Mouse (Mus musculus) midbrain, embryonic 16.5 days (tissue): ENCODE measurements around the gene Gm3336. TPM values are rescaled to one million over a fixed set of nuclear protein-coding genes. Genes with fewer than 3 reads are reported as not detected.

Experiments
- ATAC-seq: fragments of 200-750 bp; cut with Nextera tagmentation; 2 replicates; pipeline ENCODE4 v1.8.0; 2017; ENCODE audit warnings: moderate TSS enrichment
- H3K27ac ChIP-seq: fragments of 300-500 bp; sonication (generic); 2 replicates; pipeline ENCODE4 v1.5.1; 2014; ENCODE audit warnings: mild to moderate bottlenecking, low read length, mixed read lengths
- H3K27me3 ChIP-seq: fragments of 300-500 bp; sonication (generic); 2 replicates; pipeline ENCODE4 v1.6.1; 2014; ENCODE audit warnings: low read depth, low read length, mixed read lengths; ENCODE audit not compliant: control insufficient read depth, insufficient read depth
- H3K36me3 ChIP-seq: fragments of 300-500 bp; sonication (generic); 2 replicates; pipeline ENCODE4 v1.6.1; 2014; ENCODE audit warnings: mild to moderate bottlenecking, low read length, moderate library complexity, mixed read lengths; ENCODE audit not compliant: control insufficient read depth, insufficient read depth
- H3K4me1 ChIP-seq: fragments of 300-500 bp; sonication (generic); 2 replicates; pipeline ENCODE4 v1.6.1; 2014; ENCODE audit warnings: mild to moderate bottlenecking, low read length, mixed read lengths; ENCODE audit not compliant: control insufficient read depth, insufficient read depth
- H3K4me2 ChIP-seq: fragments of 300-500 bp; sonication (generic); 2 replicates; pipeline ENCODE4 v1.6.1; 2014; ENCODE audit warnings: mild to moderate bottlenecking, low read length, mixed read lengths
- H3K4me3 ChIP-seq: fragments of 300-500 bp; sonication (generic); 2 replicates; pipeline ENCODE4 v1.5.1; 2014; ENCODE audit warnings: low read depth, mild to moderate bottlenecking, low read length, moderate library complexity, mixed read lengths
- H3K9ac ChIP-seq: fragments of 300-500 bp; sonication (generic); 2 replicates; pipeline ENCODE4 v1.6.1; 2014; ENCODE audit warnings: low read depth, low read length, mixed read lengths
- H3K9me3 ChIP-seq: fragments of 300-500 bp; sonication (generic); replicated peaks from 2 replicates; pipeline ENCODE4 v1.6.1; 2014; ENCODE audit warnings: mild to moderate bottlenecking, low read length, mixed read lengths; ENCODE audit not compliant: control insufficient read depth, poor library complexity, severe bottlenecking
- WGBS: fragments of 180-500 bp; shearing (Covaris S2); extraction: QIAGEN DNeasy Blood & Tissue Kit; methylation state at CpG from one replicate; pipeline ENCODE4 v1.1.7; 2014; 5-methylcytosine and 5-hydroxymethylcytosine counted together
- polyA plus RNA-seq: library from polyadenylated mRNA; unstranded; fragments of >200 nt; fragmentation: Nextera tagmentation; extraction: Ambion mirVana; gene quantifications from 2 replicates; pipeline ENCODE4 v1.2.1, GENCODE M21; 2015

Gene Gm3336
- polyA plus RNA-seq, 1 experiment from 2014 or later: not detected

- WGBS: 11% methylated on average over 49 of the region's 50 CpGs
- peaks cover 19% of the 10 kb centered on the region for H3K4me1 ChIP-seq
- no peaks in the 10 kb centered on the region for H3K27me3 ChIP-seq
- peak; percentile 63 for ATAC-seq
- H3K4me2 ChIP-seq: peak overlapping the region; percentile 88
- H3K4me3 ChIP-seq: peak overlapping the region; percentile 87
- peak overlapping the region; percentile 96 for H3K27ac ChIP-seq
- H3K9me3 ChIP-seq: no peaks in the 10 kb centered on the region
- peak overlapping the region; percentile 88 for H3K9ac ChIP-seq
- peaks cover 18% of the 10 kb centered on the region for H3K36me3 ChIP-seq
These were observed 36.7 kb downstream of the Gm3336 start for GRCm38 (mm10) chr8:70754871-70755660.

DNA sequence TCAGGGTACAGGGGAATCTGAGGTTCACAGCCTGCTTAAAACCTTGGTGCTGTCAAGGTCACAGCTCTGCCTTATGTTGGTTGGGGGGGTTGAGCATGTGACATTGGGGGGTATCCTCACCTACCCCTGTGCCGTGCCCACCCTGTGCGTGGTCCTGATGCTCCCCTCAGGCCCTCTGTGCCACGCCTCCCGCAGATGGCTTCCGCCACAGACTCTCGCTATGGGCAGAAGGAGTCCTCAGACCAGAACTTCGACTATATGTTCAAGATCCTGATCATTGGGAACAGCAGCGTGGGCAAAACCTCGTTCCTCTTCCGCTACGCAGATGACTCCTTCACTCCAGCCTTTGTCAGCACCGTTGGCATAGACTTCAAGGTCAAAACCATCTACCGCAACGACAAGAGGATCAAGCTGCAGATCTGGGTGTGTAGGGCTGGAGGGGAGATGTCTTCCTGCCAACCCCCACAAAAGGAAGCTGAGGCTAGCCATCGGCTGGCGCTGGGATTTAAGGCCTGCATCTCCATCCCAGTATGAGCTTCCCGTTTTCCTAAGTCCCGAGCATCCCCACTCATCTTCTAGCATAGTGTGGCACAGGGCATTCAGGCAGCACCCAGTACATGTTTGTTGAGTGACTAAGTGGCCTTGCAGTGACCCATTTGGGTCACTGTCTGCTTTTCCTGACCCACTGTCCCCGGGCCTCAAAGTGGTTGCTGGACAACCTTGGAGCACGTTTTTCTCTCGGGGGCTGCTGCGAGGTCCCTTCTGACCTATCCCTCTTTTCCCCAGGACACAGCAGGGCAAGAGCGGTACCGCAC, 37.5 kb downstream of the Gm3336 start:
- no peak for ATAC-seq
- H3K27ac ChIP-seq: peak overlapping the region; percentile 96; the same call in 1 of the 2 replicates

GRCm38 (mm10) chr8:70756476-70757040, 38.2 kb downstream of the Gm3336 start:
- Histone ChIP-seq H3K36me3 (peaks cover 18% of the 10 kb centered on the region), H3K9ac (no peak overlapping the region), H3K4me1 (peaks cover 26% of the 10 kb centered on the region), H3K4me3 (no peak overlapping the region), H3K27me3 (no peaks in the 10 kb centered on the region), H3K27ac (no peak overlapping the region), H3K9me3 (no peaks in the 10 kb centered on the region), H3K4me2 (no peak overlapping the region)
- WGBS: 91% methylated on average over 6 of the region's 6 CpGs
- ATAC-seq: no peak

More for the DNA sequence above, 37.5 kb downstream of the Gm3336 start:
- Histone ChIP-seq H3K4me3 (peak overlapping the region; percentile 87), H3K9ac (peak overlapping the region; percentile 88), H3K9me3 (no peaks in the 10 kb centered on the region), H3K4me2 (peak overlapping the region; percentile 88), H3K4me1 (peaks cover 22% of the 10 kb centered on the region), H3K36me3 (peaks cover 18% of the 10 kb centered on the region), H3K27me3 (no peaks in the 10 kb centered on the region)
- 87% methylated on average over 24 of the region's 24 CpGs for WGBS

DNA sequence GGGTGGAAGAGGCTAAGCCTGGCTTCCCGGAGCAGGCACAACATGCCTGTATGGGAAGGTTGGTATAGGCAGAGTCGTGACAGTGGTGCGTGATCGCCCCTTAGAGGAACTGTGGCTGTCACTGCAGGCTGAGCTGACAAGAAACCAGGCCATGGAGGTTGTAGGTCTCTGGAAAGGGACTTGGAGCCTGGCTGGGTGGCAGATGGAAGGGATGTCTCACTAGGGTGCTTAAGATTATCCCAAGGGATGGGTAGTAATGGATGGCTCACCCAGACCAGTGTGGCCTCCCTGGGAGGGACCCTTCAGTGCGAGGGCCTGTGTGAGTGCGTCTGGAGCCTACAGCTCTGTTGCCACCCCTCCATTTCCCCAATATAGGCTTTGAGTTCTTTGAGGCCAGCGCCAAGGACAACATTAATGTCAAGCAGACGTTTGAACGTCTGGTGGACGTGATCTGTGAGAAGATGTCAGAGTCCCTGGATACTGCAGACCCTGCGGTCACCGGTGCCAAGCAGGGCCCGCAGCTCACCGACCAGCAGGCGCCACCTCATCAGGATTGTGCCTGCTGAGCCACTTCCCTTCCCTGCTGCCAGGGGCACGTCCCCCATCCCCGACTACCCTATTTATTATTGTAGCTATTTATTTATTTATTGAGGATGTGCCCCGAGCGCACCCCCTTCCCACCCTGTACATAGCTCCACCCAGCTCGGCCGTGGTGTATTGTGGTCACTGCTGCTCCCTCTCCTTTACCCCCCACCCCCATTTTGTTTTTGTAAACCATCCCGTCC, 39.4 kb downstream of the Gm3336 start:
- no peak overlapping the region for H3K27ac ChIP-seq
- no peak overlapping the region for H3K9ac ChIP-seq
- H3K4me3 ChIP-seq: no peak overlapping the region
- H3K36me3 ChIP-seq: peaks cover 18% of the 10 kb centered on the region
- ATAC-seq: no peak
- no peaks in the 10 kb centered on the region for H3K27me3 ChIP-seq
- 65% methylated on average over 22 of the region's 22 CpGs for WGBS
- H3K9me3 ChIP-seq: no peaks in the 10 kb centered on the region
- no peak overlapping the region for H3K4me2 ChIP-seq
- H3K4me1 ChIP-seq: peaks cover 26% of the 10 kb centered on the region

DNA sequence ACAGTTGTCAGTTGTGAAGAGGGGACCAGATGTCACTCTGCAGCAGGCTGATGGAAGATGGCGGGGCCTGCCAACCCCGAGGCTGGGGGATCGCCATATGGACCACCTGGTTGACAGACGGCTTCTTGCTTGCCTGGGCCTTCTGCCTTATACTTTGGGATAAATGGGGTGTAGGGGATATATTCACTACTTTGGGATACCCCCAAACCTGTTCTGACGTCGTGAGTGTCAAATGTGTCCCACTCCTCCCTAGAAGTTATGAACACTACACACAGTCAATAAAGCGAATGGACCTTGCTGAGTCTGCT, 39.9 kb downstream of the Gm3336 start:
- Histone ChIP-seq H3K9ac (no peak overlapping the region), H3K4me2 (no peak overlapping the region), H3K27me3 (no peaks in the 10 kb centered on the region), H3K4me1 (peaks cover 26% of the 10 kb centered on the region), H3K4me3 (no peak overlapping the region), H3K9me3 (no peaks in the 10 kb centered on the region), H3K27ac (no peak overlapping the region), H3K36me3 (peaks cover 18% of the 10 kb centered on the region)
- no peak for ATAC-seq
- 88% methylated on average over 7 of the region's 7 CpGs for WGBS

GRCm38 (mm10) chr8:70758616-70759561, 40.5 kb downstream of the Gm3336 start:
- Histone ChIP-seq H3K4me1 (peaks cover 26% of the 10 kb centered on the region), H3K4me3 (no peak overlapping the region), H3K9me3 (no peaks in the 10 kb centered on the region), H3K4me2 (no peak overlapping the region), H3K9ac (no peak overlapping the region), H3K27me3 (no peaks in the 10 kb centered on the region), H3K36me3 (peaks cover 18% of the 10 kb centered on the region), H3K27ac (no peak overlapping the region)
- WGBS: 68% methylated on average over 19 of the region's 19 CpGs
- ATAC-seq: no peak

DNA sequence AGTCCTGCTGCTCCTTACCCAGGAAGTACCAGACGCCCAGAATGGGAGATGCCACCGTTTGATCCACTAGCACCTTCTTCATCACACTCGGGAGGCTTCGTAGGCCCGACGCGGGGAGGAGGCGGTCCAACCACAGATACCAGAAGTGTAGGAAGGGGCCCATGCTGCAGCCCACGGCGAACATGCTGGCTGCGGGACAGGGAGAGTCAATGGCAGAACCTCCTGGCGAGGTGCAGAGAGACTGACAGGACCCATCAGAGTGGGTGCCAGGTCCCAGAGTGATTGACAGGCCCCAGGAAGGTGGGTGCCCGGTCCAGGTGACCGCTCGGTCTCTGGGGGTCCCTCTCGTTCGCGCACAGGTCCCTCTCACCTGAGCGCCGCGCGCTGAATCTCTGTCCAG, 42.0 kb downstream of the Gm3336 start:
- Histone ChIP-seq H3K27me3 (no peaks in the 10 kb centered on the region), H3K4me1 (peaks cover 23% of the 10 kb centered on the region), H3K4me3 (peak overlapping the region; percentile 71), H3K9ac (peak overlapping the region; percentile 76), H3K9me3 (no peaks in the 10 kb centered on the region), H3K36me3 (peaks cover 18% of the 10 kb centered on the region), H3K4me2 (peak overlapping the region; percentile 80), H3K27ac (peak overlapping the region; percentile 77)
- WGBS: under 1% methylated on average over 22 of the region's 22 CpGs
- ATAC-seq: no peak
